Mouse (Mus musculus) embryo, embryonic 11 days (tissue): Measurements from ENCODE around the gene Vps45.

Experiments used
- DNase-seq: peaks from one replicate; pipeline ENCODE4 v3.0.0-alpha.2; 2015

Gene Vps45

DNA sequence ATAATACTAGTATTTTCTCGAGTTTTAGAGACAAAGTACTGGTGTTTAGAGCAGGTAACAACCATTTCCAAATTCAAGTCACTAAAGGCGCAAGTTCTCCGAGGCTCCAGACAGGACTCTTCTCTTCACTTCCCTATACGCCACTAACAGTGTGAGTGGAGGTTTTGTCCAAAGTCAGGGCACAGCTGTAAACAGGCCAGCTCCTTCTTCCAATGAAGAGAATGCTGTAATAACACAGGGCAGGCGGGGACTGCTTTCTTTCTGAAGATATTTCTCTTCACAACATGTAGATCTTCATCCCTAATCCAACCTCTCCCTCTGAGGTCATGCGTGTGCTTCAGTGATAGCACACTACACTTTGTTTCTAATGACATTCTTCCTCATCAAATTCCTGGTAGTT is 21.5 kb downstream of the Vps45 start:
- no peak for DNase-seq

DNA sequence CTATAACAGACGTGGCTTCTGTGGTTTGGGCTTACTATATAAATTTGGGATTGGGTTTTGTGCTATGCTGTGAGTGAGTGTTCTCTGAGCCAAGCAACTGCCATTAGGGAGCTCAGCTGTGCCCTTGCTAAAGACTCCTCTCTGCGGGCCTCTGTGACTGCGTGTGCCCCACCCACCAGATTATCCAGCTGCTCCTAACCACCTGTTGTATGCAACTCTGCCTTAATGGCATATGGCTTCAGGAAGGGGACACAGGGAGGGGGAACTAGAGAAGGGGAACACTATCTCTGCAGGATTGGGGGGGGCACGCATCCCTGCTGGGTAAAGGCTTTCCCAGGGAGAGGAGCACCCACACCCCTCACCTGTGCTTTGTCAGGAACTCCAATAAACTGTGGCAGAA is 25.2 kb downstream of the Vps45 start:
- DNase-seq = no peak

DNA sequence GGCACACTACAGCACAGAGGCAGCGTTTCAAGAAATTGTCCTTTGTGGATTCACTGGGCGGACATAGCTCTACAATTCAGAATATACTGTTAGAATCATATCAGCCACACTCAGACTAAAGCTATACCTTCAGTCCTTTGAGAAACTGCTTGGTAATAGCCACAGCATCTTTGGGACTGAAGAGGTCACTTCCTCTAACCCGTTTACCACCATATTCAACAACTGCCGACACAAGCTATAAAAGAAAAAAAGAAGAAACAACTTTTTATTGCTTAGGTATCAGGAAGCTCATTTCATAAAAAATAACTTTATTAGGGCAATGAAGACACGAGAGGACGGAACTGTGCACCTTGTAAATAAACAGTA is 25.6 kb downstream of the Vps45 start:
- DNase-seq = no peak

DNA sequence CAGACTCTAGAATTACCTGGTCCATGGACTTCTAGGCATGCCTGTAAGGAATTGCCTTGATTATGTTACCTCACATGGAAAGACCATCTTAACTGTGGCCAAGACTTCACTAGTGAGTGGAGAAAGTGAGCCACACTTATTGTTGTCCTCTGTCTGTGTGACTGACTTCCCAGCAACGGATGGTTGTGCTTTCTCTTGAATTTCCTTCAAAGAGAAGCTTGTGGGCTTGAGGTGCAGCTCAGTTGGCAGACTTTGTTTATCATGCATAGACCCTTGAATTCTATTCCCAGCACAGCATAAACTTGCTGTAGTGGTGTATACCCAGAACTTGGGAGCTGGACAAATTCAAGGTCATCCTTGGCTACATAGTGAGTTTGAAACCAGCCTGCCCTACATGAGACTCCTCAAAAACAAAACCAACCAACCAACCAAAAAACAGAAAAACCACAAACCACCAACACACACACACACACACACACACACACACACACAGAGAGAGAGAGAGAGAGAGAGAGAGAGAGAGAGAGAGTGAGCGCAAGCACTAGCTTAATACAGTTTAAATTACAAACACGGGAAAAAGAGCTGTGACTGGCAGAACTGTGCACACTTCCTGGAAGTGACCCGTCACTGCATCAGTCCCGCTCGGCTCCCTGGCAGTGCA is 26.1 kb downstream of the Vps45 start:
- DNase-seq = no peak

DNA sequence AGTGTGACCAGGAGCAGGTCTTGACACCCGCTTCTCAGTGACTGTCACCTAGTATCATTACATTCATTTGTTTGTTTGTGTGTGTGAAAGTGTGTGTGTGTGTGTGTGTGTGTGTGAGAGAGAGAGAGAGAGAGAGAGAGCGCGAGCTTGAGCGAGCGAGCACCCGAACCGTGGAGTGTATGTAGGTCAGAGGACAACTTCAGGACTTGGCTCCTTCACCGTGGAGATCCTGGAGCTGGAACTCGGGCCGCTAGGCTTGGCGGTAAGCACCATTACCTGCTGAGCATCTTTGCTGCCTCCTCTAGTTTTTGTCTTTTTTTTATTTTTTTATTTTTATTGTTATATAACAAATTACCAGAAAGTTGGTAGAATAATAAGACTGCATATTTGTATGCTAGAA is 28.5 kb downstream of the Vps45 start:
- no peak for DNase-seq

DNA sequence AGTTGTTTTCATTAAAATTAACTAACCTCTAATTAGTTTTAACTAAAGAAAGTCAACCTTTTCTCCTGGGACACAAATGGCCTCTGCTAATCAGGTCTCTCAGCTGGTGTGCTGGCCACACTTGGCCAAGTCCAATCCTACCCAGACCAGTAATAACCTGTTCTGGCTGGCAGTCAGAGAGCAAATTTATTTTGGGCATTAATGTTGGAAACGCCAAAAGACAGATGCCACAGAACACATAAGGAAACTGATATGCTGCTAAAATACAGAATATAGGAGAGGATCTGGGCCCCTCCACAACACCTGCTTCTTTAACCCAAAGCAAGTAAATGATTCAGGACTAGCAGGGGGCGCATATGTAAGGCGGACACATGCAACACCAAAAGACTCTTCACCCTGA is 28.9 kb downstream of the Vps45 start:
- no peak for DNase-seq

DNA sequence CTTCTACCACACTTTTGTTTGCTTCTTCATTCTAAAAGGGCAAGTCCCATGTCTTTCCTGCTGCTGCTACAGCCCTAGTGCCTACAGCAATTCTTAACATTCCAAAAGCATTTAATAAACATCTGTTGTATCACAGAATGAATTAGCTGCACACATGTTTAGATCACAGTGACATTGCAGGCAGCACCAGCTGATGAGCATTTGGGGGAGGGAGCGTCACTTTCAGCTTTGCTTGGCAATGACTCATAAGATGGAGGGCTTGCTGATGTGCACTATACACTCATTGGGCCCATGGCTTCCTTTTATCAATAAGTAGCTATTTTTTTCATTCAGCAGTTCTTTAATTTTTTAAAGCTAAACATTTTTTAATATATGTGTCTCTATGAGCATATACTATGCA is 30.4 kb downstream of the Vps45 start:
- DNase-seq = no peak

DNA sequence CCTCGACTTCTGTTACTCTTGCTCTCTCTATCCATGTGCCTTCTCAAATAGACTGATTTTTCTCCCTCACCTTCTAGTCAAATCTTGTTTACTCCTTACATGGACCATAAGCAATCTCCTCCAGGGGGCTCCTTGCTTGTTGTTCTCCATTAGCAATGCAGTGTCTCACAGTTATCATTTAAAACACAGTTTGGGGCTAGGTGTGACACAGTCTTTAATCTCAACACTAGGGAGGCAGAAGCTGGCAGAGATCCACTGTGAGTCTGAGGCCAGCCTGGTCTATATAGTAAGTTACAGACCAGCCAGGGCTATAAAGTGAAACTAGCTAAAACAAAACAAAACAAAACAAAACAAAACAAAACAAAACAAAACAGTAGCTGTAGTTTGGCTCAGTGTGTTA is 31.1 kb downstream of the Vps45 start:
- DNase-seq = no peak

DNA sequence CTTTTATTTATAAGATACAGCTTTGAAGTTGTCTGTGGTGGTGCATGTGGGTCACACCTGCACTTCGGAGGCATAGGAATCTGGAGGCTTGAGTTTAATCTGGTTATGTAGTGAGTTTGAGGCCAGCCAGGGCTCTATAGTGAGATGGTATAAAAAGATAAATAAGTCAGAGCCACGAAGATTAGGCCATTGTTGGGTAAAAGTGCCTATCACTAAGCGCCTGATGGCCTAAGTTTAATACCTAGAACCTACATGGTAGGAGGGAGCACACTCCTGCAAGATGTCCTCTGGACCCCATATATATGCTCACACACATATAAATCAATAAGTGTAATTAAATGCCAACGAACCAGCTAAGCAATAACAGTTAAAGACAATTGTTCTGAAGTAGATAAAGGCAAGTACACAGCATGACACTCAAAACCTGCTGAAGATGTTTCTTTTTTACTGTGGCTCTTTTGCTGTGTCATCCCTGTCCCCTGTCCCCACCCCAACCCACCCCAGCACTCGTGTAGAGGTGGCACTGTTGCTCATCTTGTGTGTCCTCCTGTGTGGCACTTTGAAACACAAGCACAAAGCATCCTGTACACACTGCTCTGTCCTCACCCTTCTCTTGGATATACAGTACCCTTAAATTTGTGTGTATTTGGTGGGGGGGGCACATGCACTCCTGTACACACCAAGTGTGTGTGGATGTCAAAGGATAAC is 36.7 kb downstream of the Vps45 start:
- DNase-seq = no peak

DNA sequence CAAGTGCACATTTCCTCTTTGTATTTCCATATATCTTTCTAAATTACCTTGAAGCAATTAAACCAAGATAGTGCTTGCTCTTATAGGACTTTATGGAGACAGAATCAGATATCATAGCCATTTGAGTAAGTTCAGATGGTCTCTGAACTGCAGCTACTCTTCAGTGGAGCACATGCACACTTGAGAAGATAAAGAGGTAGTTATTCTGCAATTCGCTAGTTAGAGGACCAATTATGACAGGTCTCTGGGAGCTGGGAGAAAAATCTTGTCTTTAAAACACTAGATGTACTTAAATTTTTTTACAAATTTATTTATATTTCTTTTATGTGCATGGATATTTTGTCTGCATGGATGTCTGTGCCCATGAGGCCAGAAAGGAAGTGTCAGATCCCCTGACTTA is 37.5 kb downstream of the Vps45 start:
- DNase-seq = no peak

DNA sequence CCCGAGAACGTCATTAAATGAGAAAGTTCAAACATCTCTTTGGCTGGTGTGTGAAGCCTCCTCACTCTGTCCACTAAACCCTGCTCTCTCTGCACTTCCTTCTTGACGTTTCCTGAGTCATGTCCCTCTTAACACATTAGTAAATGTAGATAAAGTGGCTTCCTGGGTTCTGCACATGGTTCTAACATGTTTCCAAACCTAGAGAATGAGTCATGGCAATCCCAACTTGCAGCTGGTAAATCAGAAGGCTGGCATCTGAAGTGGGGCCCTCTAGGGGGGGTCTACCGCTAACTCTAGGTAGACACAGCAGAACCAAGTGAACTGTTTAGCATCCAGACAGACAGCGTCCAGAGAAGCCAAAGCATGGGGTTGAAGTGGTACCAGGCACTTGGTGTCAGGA is 40.8 kb downstream of the Vps45 start:
- no peak for DNase-seq

DNA sequence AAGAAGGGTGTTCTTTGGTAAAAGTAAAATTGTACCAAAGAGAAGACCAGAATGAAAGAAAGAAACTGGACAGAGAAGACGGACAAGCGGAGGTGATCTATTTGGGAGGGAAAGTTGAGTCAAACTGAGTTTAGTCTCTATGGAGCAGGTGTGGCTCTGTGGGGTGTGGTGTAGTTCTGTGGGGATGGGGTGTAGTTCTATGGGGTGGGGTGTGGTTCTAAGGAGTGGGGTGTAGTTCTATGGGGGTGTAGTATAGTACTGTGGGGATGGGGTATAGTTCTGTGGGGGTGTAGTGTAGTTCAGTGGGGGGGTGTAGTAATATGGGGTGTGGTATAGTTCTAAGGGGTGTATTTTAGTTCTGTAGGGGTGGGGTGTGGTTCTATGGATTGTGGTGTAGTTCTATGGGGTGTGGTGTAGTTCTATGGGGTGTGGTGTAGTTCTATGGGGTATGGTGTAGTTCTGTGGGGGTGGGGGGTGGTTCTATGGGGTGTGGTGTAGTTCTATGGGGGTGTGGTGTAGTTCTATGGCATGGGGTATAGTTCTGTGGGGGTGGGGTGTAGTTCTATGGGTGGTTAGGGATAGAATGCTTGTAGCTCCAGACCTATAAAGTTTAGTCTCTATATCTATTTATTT is 41.9 kb downstream of the Vps45 start:
- no peak for DNase-seq

DNA sequence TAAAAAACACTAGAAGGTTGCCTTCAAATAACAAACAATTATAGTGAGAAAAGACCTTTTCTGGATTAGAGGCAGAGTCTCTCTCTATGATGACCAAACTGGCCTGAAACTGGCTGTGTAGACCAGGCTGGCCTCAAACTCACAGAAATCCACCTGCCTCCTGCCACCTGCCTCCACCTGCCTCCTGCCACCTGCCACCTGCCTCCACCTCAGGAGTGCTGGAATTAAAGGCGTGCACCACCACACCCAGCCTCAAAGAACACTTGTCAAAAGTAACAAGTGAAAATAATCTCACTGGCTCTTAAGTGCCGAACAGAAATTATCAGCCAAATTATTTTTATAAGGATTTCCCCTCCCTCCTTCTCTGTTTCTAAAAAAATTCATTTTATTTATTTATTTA is 42.6 kb downstream of the Vps45 start:
- no peak for DNase-seq

DNA sequence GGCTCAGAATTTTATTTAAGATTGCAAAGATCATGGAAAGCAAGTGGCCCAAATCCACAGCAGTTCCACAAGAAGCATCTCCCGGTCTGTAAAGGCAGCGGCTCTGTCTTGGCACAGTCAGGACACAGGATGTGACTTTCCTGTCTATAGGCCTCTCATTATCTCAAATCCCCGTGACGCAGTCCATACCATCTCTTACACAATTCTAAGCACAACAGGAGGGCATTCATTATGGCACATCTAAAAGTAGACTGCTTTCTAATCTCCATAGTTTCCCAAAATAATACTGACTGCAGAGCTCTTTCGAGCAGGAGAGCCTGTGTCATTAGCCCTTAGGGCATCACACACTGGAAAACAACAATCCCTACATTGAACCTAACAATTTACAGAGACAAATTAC is 45.5 kb downstream of the Vps45 start:
- DNase-seq = no peak

DNA sequence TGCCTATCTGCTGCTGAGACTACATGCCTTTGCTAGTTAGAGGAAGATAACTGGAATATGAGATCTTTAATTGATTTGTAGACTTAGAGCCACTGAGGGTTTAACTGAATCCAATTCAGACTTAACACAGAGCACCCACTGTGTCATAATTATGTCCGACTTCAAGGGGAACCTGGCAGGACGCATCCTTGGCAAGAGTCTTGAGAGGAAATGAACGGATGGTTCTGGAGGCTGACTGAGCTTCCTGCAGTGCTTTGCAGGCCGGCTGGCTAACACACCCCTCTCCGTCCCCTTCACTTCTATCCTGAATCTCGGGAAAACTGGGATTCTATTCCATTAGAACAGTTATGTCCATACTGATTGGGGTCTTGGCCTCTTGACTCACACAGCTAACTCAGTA is 49.8 kb downstream of the Vps45 start:
- no peak for DNase-seq

DNA sequence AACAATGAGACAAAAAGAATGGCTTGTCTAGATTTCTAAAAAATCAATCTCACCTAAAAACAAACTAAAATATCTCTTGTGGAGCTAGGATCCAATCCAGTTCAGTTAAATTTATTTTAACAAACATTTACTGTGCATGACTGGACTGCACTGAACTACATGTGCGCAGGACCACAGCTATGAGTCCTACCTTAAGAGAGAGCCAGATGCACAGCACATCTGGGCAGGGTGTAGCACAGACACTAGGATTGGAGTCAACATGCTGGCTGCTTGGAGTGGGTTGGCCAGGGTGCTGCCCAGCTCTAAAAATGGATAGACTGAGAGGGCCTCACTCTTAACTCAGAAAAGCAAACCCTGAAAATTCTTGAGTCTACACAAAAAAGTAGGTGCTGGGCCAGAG is 56.7 kb downstream of the Vps45 start:
- no peak for DNase-seq

DNA sequence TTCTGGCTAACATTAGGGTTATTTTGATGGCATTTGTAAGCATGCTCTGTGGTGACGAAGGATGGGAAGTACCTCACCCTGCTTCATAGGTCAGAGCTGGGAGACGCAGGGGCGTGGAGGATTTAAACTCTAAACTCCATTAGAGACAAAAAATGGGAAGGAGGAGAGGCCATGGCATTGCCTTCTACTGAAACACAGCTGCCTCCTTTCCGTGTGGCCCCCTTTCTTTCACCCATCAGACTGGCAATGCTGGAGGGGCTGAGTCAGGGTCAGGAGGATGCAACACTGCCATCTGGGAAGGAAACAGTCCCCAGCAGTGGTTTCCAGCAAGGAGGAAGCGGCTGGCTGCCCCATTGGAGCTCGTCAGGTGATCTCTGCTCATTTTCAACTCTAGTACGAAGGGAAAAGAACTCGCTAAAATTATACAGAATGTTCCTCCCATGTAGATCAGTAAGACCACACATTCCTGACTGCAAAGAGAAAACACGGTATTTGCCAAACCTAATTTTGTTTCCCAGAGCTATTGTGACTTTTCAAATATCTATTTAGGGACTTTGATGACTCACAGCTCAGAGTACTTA is 57.3 kb downstream of the Vps45 start:
- DNase-seq = no peak

DNA sequence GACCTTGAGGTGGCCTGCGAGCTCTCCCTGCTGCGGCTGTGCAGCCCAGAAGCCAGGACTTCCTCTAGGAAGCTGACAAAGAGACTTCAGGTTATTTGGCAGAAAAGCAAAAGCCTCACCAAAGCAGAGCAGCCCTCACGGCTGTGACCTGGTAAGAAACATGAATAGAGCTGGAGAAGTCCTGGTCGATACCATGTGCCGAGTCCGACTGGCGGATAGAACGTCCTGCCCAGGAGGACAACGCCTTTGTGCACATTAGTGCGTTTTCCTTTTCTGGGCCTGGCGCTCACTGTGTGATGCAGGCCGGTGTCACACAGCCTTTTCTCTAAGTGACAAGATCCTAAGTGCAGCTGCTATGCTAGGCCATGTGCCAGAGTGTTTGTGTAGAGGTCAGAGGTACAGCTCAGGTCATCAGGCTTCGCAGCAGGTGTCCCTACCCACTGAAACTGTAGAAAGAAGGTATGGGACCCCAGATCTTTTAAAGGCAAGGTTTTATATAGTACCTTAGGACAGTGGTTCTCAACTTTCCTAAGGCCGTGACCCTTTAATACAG is 58.1 kb downstream of the Vps45 start:
- no peak for DNase-seq

DNA sequence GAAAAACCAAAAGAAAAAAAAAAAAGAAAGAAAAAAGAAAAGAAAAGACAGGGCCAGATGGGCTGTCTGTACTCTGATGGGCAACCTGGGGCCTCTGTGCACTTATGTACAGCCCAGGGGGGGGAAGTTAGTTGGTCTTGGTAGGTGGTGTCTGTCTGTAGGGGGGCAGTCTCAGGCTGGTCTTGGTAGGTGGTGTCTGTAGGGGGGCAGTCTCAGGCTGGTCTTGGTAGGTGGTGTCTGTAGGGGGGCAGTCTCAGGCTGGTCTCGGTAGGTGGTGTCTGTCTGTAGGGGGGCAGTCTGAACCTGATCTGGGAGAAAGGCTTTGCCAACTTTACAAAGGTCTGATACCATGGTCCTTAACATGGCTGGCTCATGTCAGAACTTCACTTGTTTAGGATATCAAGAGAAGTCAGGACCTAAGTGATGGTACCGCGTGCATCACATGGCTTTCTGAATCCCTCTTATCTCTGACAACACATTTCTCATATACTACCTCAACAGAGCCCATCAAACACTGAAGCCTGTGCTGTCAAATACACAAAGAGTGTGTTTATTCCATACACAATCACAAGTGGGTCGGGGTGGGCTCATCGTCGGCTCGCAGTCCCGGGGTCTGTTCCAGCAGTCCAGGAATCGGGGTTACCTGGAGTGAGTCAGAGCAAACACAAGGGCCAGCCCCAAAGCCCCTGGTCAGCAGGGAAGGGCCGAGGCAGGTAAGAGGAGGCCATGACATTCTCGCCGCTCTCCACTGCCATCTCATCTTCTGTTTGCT is 58.8 kb downstream of the Vps45 start:
- DNase-seq = no peak

DNA sequence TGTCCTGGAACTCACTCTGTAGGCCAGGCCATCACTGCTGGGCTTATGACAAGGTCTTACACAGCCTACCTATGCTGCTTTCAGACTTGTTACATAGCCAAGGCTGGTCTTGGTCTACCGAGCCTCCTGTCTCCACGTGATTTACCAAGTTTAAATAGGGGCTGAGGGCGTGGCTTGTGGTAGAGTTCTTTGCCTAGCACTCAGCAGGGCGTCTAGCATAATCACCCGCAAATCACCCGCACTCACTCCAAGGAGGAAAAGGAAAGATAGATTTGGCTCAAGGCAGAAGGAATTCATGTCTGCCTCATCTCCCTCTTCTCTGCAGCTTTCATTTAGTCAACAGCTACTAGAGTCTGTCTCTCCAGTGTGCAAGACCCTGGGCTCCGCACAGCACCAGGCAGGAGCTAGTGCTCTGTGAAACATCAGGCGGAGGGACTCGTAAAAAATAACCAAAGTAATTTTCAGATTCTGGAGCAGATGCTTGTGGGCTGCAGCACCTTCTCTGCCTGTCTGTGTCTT is 61.0 kb downstream of the Vps45 start:
- peak; percentile 80 for DNase-seq

DNA sequence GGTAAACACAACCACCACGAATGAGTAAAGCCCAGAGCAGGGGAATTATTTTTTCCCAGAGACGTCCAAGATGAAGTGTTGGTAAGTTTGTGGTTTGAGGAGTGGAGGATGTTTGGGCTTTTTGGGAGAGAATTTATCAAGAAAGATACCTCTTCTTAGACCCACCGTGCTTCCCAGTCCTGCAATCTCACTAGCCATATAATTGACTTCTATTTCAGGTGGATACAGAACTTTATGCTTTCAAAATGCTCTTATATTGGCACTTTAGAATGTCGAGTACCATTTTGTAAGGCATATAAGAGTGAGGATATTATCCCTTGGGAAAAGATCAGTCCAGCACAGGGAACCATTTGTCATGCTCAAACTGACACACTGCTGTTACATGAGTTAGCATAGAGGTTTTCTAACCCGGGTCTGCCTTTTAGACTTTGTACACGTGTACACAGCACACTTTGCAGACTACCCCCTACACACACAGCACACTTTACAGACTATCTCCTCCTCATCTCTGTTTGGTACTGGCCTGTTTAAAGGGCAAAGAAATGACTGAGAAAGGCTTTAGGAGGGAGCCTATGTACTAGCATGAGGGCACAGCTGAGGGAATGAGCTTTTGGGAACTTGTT is 61.7 kb downstream of the Vps45 start:
- DNase-seq = peak; percentile 60

DNA sequence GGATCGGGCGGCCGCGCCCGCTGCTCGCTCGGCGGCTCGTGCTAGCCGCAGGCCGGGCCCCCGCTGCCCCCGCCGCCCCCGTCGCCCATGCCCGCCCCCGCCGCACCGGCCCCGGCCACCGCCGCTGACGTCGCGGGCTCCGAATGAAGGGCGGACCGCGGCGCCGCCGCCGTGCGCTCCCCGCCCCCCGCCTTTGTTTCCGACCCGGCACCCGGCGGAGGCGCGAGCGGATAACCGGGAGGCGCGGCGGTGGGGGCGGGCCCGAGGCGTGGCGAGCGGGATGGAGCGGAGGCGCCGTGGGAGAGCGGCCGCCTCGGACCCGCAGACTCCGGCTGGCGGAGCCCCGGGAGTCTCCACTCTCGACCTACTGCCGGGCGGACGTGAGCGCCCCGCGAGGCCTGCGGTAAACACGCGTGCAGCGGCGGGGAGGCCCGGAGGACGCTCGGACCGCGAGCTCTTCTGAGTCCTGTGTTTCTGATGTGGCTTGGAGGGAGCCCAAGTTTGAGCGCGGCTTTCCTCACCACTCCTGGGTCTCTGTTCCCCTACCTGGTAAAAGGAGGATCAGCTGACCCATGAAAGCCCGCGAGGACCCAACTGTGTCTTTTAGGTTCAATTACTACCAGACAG is 62.4 kb downstream of the Vps45 start, which contains the start of gene Plekho1:
Gene Plekho1 (minus strand): TSS at position 200 of the 627 bp plus-strand sequence.
- peak; percentile 81 for DNase-seq
